Mouse (Mus musculus) limb, embryonic 14.5 days (tissue): ENCODE data around the gene Cntnap5a. TPM values are rescaled to one million over a fixed set of nuclear protein-coding genes. Genes with fewer than 3 reads are reported as not detected.

ENCODE experiments used
- ATAC-seq: fragments of 200-750 bp; cut with Nextera tagmentation; 2 replicates; pipeline ENCODE4 v1.8.0; 2017; ENCODE audit warnings: low read depth, moderate number of reproducible peaks, moderate TSS enrichment; ENCODE audit not compliant: low FRiP score
- DNase-seq: peaks from one replicate; pipeline ENCODE4 v3.0.0-alpha.2; 2015; ENCODE audit warnings: low spot score
- H3K27ac ChIP-seq: fragments of 300-500 bp; sonication (generic); replicated peaks from 2 replicates; pipeline ENCODE4 v1.5.1; 2014; ENCODE audit warnings: low read depth, mild to moderate bottlenecking, low read length, moderate library complexity, mixed read lengths
- H3K27me3 ChIP-seq: fragments of 300-500 bp; sonication (generic); 2 replicates; pipeline ENCODE4 v1.6.1; 2014; ENCODE audit warnings: low read length, mixed read lengths; ENCODE audit not compliant: control insufficient read depth, insufficient read depth
- H3K36me3 ChIP-seq: fragments of 300-500 bp; sonication (generic); 2 replicates; pipeline ENCODE4 v1.6.1; 2014; ENCODE audit warnings: mild to moderate bottlenecking, low read length, moderate library complexity, mixed read lengths; ENCODE audit not compliant: control insufficient read depth, insufficient read depth
- H3K4me1 ChIP-seq: fragments of 300-500 bp; sonication (generic); 2 replicates; pipeline ENCODE4 v1.6.1; 2014; ENCODE audit warnings: antibody characterized with exemption, low read length, mixed read lengths; ENCODE audit not compliant: control insufficient read depth, insufficient read depth
- H3K4me2 ChIP-seq: fragments of 300-500 bp; sonication (generic); replicated peaks from 2 replicates; pipeline ENCODE4 v1.6.1; 2014; ENCODE audit warnings: low read depth, mild to moderate bottlenecking, low read length, moderate library complexity; ENCODE audit not compliant: severe bottlenecking
- H3K4me3 ChIP-seq: fragments of 300-500 bp; sonication (generic); replicated peaks from 2 replicates; pipeline ENCODE4 v1.5.1; 2014; ENCODE audit warnings: low read length
- H3K9ac ChIP-seq: fragments of 300-500 bp; sonication (generic); 2 replicates; pipeline ENCODE4 v1.6.1; 2014; ENCODE audit warnings: mild to moderate bottlenecking, low read depth, low read length, moderate library complexity; ENCODE audit not compliant: severe bottlenecking
- H3K9me3 ChIP-seq: fragments of 300-500 bp; sonication (generic); 2 replicates; pipeline ENCODE4 v1.6.1; 2016; ENCODE audit warnings: low read length; ENCODE audit not compliant: control insufficient read depth
- POLR2A ChIP-seq: fragments of 200-500 bp; IDR thresholded peaks from 2 replicates; pipeline ENCODE4 v1.8.0; 2012; ENCODE audit warnings: inconsistent platforms, mild to moderate bottlenecking, moderate library complexity, borderline replicate concordance; ENCODE audit not compliant: insufficient read depth, insufficient read length; ENCODE audit errors: extremely low read depth
- WGBS: fragments of 180-500 bp; shearing (Covaris S2); extraction: QIAGEN DNeasy Blood & Tissue Kit; methylation state at CpG from one replicate; pipeline ENCODE4 v1.1.7; 2014; 5-methylcytosine and 5-hydroxymethylcytosine counted together
- polyA plus RNA-seq, 2 experiments: library from polyadenylated mRNA; depleted of rRNA in 1 of 2; stranded (reverse) in 1 of 2; unstranded in 1 of 2; fragments of >200 nt; fragmentation: Nextera tagmentation in 1 of 2; extraction: Ambion mirVana in 1 of 2; gene quantifications; 2 replicates each; pipeline versions ENCODE4 v1.2.1 to v1.2.3; 2012 to 2014

Gene Cntnap5a
- polyA plus RNA-seq, 2 experiments = 0.03 TPM

DNA sequence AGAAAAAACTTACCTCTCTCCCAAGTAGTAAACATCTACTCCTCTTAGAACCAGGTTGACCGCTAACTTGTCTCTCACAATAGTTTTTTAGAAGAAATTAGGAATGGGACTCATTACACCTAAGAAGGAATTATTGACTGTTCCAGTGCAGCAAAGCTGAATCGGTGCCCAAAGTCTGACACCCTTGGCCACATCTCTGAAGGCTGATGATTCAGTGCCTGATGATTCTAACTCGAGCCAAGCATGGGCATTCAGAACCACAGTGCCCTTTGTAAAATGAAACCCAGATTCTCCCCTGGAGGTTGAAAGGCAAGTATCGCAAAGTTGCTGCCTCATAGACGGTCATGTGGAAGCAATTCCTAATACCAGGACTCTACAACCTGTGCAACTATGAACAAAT lies 58.0 kb downstream of the Cntnap5a start:
- Histone ChIP-seq H3K4me1 (no peaks in the 10 kb centered on the region), H3K27ac (no peak overlapping the region), H3K36me3 (no peaks in the 10 kb centered on the region), H3K4me3 (no peak overlapping the region), H3K9me3 (no peaks in the 10 kb centered on the region), H3K27me3 (no peaks in the 10 kb centered on the region), H3K9ac (no peak overlapping the region), H3K4me2 (no peak overlapping the region)
- WGBS = 83% methylated on average over 5 of the region's 5 CpGs
- TF ChIP-seq POLR2A = no peak
- no peak for DNase-seq
- ATAC-seq = no peak

DNA sequence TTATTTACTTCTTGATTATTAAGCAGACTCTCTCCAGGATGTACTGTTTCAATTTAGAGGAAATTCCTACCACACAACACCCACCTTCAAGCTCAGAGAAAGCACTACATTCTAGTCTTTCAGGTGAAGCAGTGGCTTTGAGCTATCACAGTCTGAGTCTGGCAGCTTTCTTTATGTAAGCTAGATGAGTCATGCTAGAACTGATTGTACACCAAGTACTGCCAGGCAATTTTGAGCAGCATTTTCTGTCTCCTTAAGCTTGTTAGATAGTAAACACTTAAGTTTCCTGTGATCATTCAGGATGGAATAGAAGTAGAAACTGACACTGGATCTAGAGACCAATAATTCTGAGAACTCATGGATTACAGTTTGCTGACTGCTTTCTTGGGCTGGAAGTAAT lies 61.0 kb downstream of the Cntnap5a start:
- DNase-seq = no peak

DNA sequence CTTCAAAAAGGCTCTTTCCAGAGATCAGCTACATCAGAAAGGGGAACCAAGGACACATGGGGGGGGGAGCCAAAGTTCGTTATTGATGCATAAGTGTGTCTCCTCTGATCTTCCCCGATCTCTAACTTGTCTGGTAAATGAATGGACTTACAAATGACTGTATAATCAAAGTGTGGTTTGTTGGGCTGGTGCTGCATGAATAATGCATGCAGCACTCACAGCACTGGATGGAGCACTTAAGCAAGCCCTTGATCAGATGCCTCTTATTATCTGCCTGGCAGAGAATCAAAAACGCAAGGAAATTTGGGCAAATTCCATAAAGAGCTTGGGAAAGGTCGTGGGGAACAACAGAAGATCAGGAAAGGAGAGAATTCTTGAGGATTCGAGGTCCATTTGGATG lies 100.2 kb downstream of the Cntnap5a start:
- no peak overlapping the region for H3K4me2 ChIP-seq
- no peaks in the 10 kb centered on the region for H3K36me3 ChIP-seq
- no peaks in the 10 kb centered on the region for H3K9me3 ChIP-seq
- no peaks in the 10 kb centered on the region for H3K27me3 ChIP-seq
- H3K4me3 ChIP-seq = no peak overlapping the region
- no peaks in the 10 kb centered on the region for H3K4me1 ChIP-seq
- ATAC-seq (no peak), DNase-seq (no peak)
- H3K9ac ChIP-seq = no peak overlapping the region
- WGBS = 61% methylated on average over 5 of the region's 5 CpGs
- no peak for TF ChIP-seq POLR2A
- H3K27ac ChIP-seq = no peak overlapping the region

More for the DNA sequence above, 61.0 kb downstream of the Cntnap5a start:
- H3K9ac ChIP-seq = no peak overlapping the region
- no peaks in the 10 kb centered on the region for H3K27me3 ChIP-seq
- no peak overlapping the region for H3K4me3 ChIP-seq
- no peaks in the 10 kb centered on the region for H3K36me3 ChIP-seq
- no peak overlapping the region for H3K27ac ChIP-seq
- ATAC-seq = no peak
- no peaks in the 10 kb centered on the region for H3K9me3 ChIP-seq
- no peak for TF ChIP-seq POLR2A
- no peaks in the 10 kb centered on the region for H3K4me1 ChIP-seq
- H3K4me2 ChIP-seq = no peak overlapping the region

DNA sequence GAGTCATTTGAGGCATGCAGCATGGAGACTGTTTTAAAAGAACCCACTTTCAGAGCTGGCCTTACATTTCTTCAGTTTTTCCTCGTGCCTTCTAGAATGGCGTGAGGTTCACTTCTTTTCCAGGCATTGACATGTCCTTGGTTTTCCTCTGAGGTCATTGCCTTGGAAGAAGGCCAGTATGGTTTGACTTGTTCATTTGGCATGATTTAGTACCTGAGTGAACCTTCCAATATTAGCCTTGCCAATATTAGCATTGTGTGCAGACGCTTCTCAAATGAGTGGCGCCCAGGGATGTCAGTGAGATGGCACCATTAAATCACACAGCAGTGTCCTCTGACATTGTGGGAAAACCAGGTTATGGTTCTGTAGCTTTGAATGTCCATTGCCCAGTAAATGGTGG lies 158.0 kb downstream of the Cntnap5a start:
- ATAC-seq (no peak), DNase-seq (no peak)
- Histone ChIP-seq H3K27me3 (no peaks in the 10 kb centered on the region), H3K36me3 (no peaks in the 10 kb centered on the region), H3K27ac (no peak overlapping the region), H3K4me2 (no peak overlapping the region), H3K4me3 (no peak overlapping the region), H3K4me1 (no peaks in the 10 kb centered on the region), H3K9ac (no peak overlapping the region), H3K9me3 (no peaks in the 10 kb centered on the region)
- WGBS = 89% methylated on average over 4 of the region's 4 CpGs
- TF ChIP-seq POLR2A = no peak

DNA sequence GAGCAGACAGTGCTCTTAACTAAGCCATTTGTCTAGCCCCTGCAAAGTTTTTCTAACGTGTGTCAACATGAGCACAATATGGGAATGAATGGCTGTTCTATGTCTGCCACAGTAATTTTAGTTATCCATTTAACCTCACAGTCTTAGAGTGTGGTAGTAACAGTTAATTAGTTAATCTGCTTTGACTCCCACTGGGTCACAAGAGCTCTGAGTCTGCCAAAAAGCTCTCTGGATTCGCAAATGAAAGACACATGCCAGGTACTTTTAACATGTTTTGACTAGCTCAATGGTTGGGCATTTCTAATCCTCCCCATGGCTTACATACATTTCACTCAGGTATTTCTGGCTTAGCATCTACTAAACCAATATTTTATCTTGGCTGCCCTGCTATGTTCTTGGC lies 163.0 kb downstream of the Cntnap5a start:
- no peak overlapping the region for H3K9ac ChIP-seq
- 36% methylated on average over 2 of the region's 2 CpGs for WGBS
- H3K27me3 ChIP-seq = no peaks in the 10 kb centered on the region
- no peaks in the 10 kb centered on the region for H3K9me3 ChIP-seq
- ATAC-seq (no peak), DNase-seq (no peak)
- no peak overlapping the region for H3K4me3 ChIP-seq
- H3K4me1 ChIP-seq = no peaks in the 10 kb centered on the region
- no peaks in the 10 kb centered on the region for H3K36me3 ChIP-seq
- H3K27ac ChIP-seq = no peak overlapping the region
- no peak for TF ChIP-seq POLR2A
- no peak overlapping the region for H3K4me2 ChIP-seq

DNA sequence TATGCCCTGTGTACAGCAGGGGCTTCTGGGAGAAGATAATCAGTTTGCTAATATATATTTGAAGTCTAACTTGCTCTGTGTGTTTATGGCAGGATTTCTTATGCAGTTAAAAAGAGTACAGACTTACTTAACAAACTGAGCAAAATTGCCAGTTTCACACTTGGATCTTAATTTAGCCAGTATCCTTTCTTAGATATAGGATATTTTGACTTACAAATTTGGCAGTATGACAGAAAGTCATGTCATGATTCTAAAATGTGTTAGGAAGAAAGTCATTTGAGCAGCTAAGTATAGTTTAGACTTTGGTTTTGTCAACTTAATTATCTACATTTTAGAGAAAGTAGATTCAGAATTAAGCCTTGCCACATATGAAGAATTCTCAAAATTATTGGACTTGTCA lies 167.7 kb downstream of the Cntnap5a start:
- no peak overlapping the region for H3K4me3 ChIP-seq
- ATAC-seq (no peak), DNase-seq (no peak)
- no peaks in the 10 kb centered on the region for H3K4me1 ChIP-seq
- no peak overlapping the region for H3K27ac ChIP-seq
- no peaks in the 10 kb centered on the region for H3K9me3 ChIP-seq
- no peak overlapping the region for H3K9ac ChIP-seq
- no peak for TF ChIP-seq POLR2A
- no peaks in the 10 kb centered on the region for H3K36me3 ChIP-seq
- H3K27me3 ChIP-seq = no peaks in the 10 kb centered on the region
- H3K4me2 ChIP-seq = no peak overlapping the region
